Mouse (Mus musculus) cortical plate, adult 2 months (tissue): ENCODE measurements around the gene Ctnnd2. TPM values are rescaled to one million over a fixed set of nuclear protein-coding genes. Genes with fewer than 3 reads are reported as not detected.

Experiments used
- H3K27ac ChIP-seq: fragments of 200-500 bp; 2 replicates; pipeline ENCODE4 v1.5.1; 2012; ENCODE audit warnings: low read length, control low read depth, inconsistent platforms; ENCODE audit not compliant: insufficient read depth
- H3K4me1 ChIP-seq: fragments of 200-500 bp; 2 replicates; pipeline ENCODE4 v1.6.1; 2011; ENCODE audit warnings: low read length; ENCODE audit not compliant: control insufficient read depth, insufficient read depth
- H3K4me3 ChIP-seq: fragments of 200-500 bp; 2 replicates; pipeline ENCODE4 v1.5.1; 2011; ENCODE audit warnings: mild to moderate bottlenecking, low read length, control low read depth; ENCODE audit not compliant: insufficient read depth
- CTCF ChIP-seq: fragments of 200-500 bp; IDR thresholded peaks from 2 replicates; pipeline ENCODE4 v1.5.1; 2011; ENCODE audit warnings: mild to moderate bottlenecking, control low read depth, low read length; ENCODE audit not compliant: insufficient read depth; ENCODE audit errors: extremely low read depth
- POLR2A ChIP-seq: fragments of 200-500 bp; IDR thresholded peaks from 2 replicates; pipeline ENCODE4 v1.6.1; 2011; ENCODE audit warnings: mild to moderate bottlenecking, low read length, control low read depth; ENCODE audit not compliant: insufficient read depth; ENCODE audit errors: extremely low read depth
- polyA plus RNA-seq: library from polyadenylated mRNA; depleted of rRNA; stranded (reverse); fragments of >200 nt; gene quantifications from 2 replicates; pipeline ENCODE4 v1.2.3, GENCODE M21; 2012

Gene Ctnnd2
- polyA plus RNA-seq, 1 experiment, result 133 TPM

DNA sequence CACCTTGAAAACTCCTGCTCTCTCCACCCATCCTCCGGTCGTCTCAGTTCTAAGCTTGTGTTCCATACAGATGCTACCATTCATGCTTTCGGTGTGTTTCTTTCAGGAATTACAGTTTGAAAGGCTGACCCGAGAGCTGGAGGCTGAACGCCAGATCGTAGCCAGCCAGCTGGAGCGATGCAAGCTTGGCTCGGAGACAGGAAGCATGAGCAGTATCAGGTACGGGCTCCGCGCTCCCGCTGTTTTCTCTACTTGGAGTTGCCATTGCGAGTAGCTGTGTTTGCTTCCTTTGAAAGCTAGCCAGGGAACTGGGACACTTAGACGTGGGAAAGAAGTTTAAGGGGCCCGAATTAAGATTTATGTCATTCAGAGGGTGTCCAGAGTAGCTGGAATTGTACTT, 308.3 kb downstream of the Ctnnd2 start:
- Histone ChIP-seq H3K4me3 (no peak overlapping the region), H3K27ac (no peak overlapping the region), H3K4me1 (no peaks in the 10 kb centered on the region; the same call in 1 of the 2 replicates)
- TF ChIP-seq POLR2A (no peak), CTCF (no peak)

DNA sequence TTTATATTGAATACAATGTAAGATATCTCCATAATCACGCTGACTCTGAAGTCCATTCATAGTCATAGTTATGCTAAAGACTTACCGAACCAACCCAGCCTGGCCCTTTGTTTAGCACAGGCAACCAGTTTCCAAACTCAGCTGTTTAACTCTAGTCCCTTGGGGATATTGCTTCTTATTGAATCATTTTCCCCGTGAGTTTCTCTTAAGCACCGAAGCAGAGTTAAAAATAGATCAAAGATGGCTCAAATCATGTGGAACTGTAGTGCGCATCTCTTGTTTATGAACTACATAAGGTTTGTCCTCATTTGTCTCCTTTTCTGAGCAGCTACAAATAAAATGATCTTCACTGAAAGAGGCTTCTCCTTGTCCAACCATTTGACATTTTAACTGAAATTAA, 334.1 kb downstream of the Ctnnd2 start:
- no peak overlapping the region for H3K27ac ChIP-seq
- TF ChIP-seq POLR2A (no peak), CTCF (no peak)
- no peak overlapping the region for H3K4me3 ChIP-seq
- H3K4me1 ChIP-seq, result peaks cover 5% of the 10 kb centered on the region; the same call in 1 of the 2 replicates

DNA sequence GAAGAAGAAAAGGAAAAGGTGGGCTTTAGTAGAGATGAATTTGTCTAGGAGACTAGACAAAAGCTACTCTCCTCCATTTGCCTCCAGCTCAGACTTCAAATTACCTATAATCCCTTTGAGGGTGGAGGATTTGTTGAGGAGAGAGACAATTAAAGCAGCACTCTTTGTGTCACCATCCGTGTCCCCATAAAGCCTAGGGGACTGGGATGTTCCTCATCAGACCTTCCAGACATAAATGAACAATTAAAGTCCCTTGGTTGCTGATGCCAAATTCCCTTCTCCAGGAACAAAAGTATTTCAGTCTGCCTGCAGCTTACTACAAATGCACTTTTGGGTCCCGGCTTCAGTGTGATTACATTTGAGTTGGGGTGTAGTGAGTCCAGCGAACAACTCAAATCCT, 340.1 kb downstream of the Ctnnd2 start:
- Histone ChIP-seq H3K4me1 (peaks cover 4% of the 10 kb centered on the region), H3K27ac (no peak overlapping the region), H3K4me3 (no peak overlapping the region)
- TF ChIP-seq CTCF (no peak), POLR2A (no peak)

GRCm38 (mm10) chr15:30513122-30513521, 340.7 kb downstream of the Ctnnd2 start:
- H3K4me1 ChIP-seq, result peaks cover 4% of the 10 kb centered on the region
- TF ChIP-seq CTCF, result no peak
- TF ChIP-seq POLR2A, result no peak
- no peak overlapping the region for H3K27ac ChIP-seq
- H3K4me3 ChIP-seq, result no peak overlapping the region

DNA sequence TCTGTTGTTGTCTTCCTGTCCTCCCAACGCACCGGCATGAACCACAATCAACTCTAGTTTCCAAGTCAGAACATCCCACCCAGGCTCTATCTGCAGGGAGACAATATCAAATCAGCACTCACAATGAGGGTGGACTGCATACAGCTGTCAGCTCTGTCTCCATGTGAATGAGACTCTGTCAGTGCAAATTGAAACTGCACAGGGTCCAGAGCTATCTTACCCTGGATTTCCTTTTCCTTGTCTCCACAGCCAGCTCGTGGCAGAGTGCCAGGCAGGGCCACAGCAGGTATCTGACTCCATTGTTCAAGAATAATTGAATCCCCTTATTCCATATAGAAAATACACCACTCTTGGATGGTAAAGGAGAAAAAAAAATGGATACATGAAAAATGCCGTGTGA, 343.0 kb downstream of the Ctnnd2 start:
- peaks cover 4% of the 10 kb centered on the region for H3K4me1 ChIP-seq
- TF ChIP-seq POLR2A (no peak), CTCF (no peak)
- H3K4me3 ChIP-seq, result no peak overlapping the region
- no peak overlapping the region for H3K27ac ChIP-seq

DNA sequence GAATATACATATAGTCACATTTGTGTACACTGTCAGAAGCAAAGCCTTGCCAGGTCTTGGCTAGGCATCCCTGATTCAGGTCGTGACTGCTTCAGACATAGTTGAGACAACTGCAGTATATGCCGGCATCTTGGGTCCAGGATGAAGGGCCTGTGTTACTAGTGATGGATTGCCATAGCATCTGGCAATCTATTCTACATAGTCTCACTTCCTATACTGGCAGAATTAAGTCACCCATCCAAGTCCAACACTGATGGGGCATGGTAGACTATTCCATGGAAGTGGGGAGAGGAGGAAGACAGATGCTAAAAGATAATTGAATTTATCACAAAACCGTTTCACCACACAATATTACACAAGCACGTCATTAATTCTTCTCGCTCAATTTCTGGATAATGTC, 369.1 kb downstream of the Ctnnd2 start:
- no peak overlapping the region for H3K4me3 ChIP-seq
- H3K4me1 ChIP-seq, result no peaks in the 10 kb centered on the region; the same call in 1 of the 2 replicates
- H3K27ac ChIP-seq, result no peak overlapping the region
- TF ChIP-seq CTCF (no peak), POLR2A (no peak)

DNA sequence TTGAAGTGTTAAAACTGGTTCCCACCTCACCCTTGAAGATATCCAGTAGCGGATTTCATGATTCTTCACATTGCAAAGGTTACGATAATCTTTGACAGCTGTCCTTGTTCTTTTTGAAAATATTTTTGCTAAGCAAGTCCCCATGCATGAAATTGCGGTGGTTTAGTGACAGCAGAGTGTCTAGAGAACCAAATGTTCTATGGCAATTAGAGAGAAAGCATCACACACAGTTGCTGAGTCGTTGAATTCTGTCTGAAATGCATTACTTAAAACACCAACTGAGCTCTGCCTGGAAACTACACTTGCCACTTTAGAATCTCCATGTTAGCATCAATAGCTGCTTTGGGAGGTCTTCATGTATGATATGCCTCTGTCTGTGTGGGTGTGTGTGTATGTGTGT, 375.9 kb downstream of the Ctnnd2 start:
- Histone ChIP-seq H3K4me1 (peaks cover 7% of the 10 kb centered on the region), H3K27ac (no peak overlapping the region), H3K4me3 (no peak overlapping the region)
- TF ChIP-seq CTCF, result no peak
- TF ChIP-seq POLR2A, result no peak

DNA sequence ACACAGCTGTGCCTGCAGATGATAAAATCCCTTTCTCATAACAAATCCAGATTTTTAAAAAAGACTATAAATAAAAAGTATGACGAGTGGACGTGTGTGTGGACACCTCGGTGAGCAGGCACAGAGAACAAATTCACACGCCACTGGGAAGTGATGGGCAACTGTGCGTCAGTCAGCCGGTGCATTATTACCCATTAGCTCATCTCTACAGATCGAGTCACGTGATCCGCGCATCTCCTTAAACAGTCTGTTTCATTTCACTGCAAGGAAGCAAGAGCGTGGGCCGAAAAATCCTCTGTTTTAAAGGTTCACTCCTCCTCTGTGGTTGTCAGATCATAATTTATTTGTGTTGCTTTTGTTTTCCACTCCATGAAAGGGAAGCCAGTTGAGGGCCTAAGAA, 378.6 kb downstream of the Ctnnd2 start:
- peaks cover 7% of the 10 kb centered on the region for H3K4me1 ChIP-seq
- H3K27ac ChIP-seq, result no peak overlapping the region
- TF ChIP-seq CTCF (no peak), POLR2A (no peak)
- no peak overlapping the region for H3K4me3 ChIP-seq

DNA sequence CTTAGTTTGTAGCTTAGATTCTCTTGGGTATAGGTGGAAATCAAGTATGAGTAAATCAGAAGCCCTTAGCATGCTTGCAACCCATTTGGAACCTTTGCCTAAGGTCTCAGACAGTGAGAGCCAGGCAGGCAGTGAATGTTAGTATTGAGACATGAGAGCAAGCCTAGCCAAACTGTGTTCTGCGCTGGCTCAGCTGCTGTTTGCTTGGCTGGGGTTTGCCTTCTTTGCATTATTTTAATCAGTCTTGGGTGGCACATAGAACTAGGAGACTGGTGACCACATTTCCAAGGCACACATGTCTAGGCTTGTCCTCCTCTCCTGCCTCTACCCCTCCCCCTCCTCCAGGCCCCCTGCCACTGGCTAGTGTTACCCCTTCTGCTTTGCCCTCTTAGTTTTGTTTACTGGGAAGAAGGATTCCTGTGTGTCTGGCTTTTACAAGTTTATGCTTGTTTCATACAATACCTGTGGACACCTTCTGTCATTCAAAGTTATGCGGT, 381.6 kb downstream of the Ctnnd2 start:
- H3K27ac ChIP-seq, result no peak overlapping the region
- TF ChIP-seq CTCF (no peak), POLR2A (no peak)
- H3K4me1 ChIP-seq, result peaks cover 6% of the 10 kb centered on the region
- H3K4me3 ChIP-seq, result no peak overlapping the region

DNA sequence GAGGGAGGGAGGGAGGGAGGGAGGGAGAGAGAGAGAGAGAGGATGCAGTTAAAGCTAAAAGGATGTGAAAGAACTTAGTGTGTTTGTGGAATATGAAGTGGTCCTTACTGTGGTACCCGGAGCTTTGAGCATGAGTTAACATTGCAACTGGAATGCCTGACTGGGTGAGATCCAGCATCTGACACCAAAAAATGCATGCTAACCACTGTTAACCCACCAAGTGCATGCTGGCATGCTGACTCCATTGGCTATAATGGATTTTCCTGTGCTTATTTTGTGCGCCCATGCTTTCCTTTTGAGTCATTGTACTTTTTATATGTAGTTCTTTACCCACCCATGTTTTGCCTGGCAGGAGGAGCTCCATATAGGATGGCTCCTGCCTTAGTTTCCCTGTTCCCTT, 383.4 kb downstream of the Ctnnd2 start:
- H3K4me3 ChIP-seq, result no peak overlapping the region
- no peak for TF ChIP-seq POLR2A
- TF ChIP-seq CTCF, result no peak
- no peak overlapping the region for H3K27ac ChIP-seq
- H3K4me1 ChIP-seq, result peaks cover 5% of the 10 kb centered on the region; the same call in 1 of the 2 replicates
